Mouse (Mus musculus) G1E (cell line): ENCODE measurements around the gene Amdhd1. TPM values are rescaled to one million over a fixed set of nuclear protein-coding genes. Genes with fewer than 3 reads are reported as not detected.
"Not testable (repeated sequence)": the region's sequence is repeated elsewhere in the genome, so short reads cannot be mapped to it uniquely, and the experiment has no call there.

ENCODE experiments used
- ATAC-seq: 2 replicates; pipeline ENCODE4 v1.8.0; 2016; ENCODE audit warnings: mild to moderate bottlenecking; ENCODE audit not compliant: insufficient number of reproducible peaks, poor library complexity, low FRiP score, severe bottlenecking; ENCODE audit errors: extremely low read depth
- DNase-seq: peaks from one replicate; pipeline ENCODE4 v3.0.0; 2012; ENCODE audit warnings: low spot score
- H3K27me3 ChIP-seq: 2 replicates; pipeline ENCODE4 v1.6.1; 2012; ENCODE audit warnings: mild to moderate bottlenecking, low read length, inconsistent platforms; ENCODE audit not compliant: insufficient read depth
- H3K36me3 ChIP-seq: replicated peaks from 2 replicates; pipeline ENCODE3; 2012; ENCODE audit warnings: mild to moderate bottlenecking, inconsistent platforms
- H3K4me1 ChIP-seq: 2 replicates; pipeline ENCODE4 v1.6.1; 2012; ENCODE audit warnings: low read depth, low read length, inconsistent platforms, mixed read lengths; ENCODE audit not compliant: insufficient read depth
- H3K4me3 ChIP-seq: 2 replicates; pipeline ENCODE4 v1.5.1; 2012; ENCODE audit warnings: low read depth, mild to moderate bottlenecking, inconsistent platforms, low read length, moderate library complexity, mixed read lengths
- H3K9me3 ChIP-seq: replicated peaks from 2 replicates; pipeline ENCODE4 v1.6.1; 2012; ENCODE audit warnings: inconsistent platforms
- CTCF ChIP-seq: IDR thresholded peaks from 2 replicates; pipeline ENCODE4 v1.5.1; 2012; ENCODE audit warnings: low read depth, low read length, inconsistent platforms, mixed read lengths
- GATA1 ChIP-seq: IDR thresholded peaks from 2 replicates; pipeline ENCODE4 v1.6.1; 2012; ENCODE audit warnings: borderline replicate concordance, low read length, inconsistent platforms, mixed read lengths
- GATA2 ChIP-seq: IDR thresholded peaks from 2 replicates; pipeline ENCODE4 v1.6.1; 2012; ENCODE audit warnings: low read depth, low read length, inconsistent platforms, borderline replicate concordance
- POLR2AphosphoS5 ChIP-seq: IDR thresholded peaks from 2 replicates; pipeline ENCODE4 v1.6.1; 2012; ENCODE audit warnings: low read depth, low read length, inconsistent platforms; ENCODE audit not compliant: insufficient replicate concordance
- TAL1 ChIP-seq: conservative IDR thresholded peaks from 2 replicates; pipeline ENCODE4 v1.6.1; 2012; ENCODE audit warnings: low read depth, low read length, inconsistent platforms, mixed read lengths
- polyA plus RNA-seq: library from polyadenylated mRNA; stranded (reverse); fragments of >175 nt; gene quantifications from 2 replicates; pipeline ENCODE4 v1.2.3, GENCODE M21; 2012
- total RNA-seq, 2 experiments: library from RNA; stranded (forward) in 1 of 2; stranded (reverse) in 1 of 2; fragments of 200-1000 nt in 1 of 2; fragments of >200 nt in 1 of 2; fragmentation: Nextera tagmentation in 1 of 2; gene quantifications; 2 replicates each; pipeline ENCODE4 v1.2.3; 2014 to 2017

Gene Amdhd1
- total and polyA plus RNA-seq, 3 experiments = not detected

DNA sequence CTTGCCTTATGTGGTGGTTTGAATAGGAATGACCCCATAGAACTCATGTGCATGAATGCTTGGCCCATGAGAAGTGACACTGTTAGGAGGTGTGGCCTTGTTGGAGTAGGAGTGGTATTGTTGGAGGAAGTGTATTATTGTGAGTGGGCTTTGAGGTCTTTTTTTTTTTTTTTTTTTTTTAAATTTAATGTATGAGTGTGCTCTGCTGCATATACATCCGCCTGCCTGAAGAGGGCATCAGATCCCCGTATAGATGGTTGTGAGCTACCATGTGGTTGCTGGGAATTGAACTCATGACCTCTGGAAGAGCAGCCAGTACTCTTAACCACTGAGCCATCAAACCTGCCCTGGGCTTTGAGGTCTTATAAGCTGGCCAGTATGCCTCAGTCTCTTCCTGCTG is 32.4 kb upstream of the Amdhd1 start:
- Histone ChIP-seq H3K4me1 (no peaks in the 10 kb centered on the region; the same call in 1 of the 2 replicates), H3K9me3 (no peaks in the 10 kb centered on the region), H3K36me3 (no peaks in the 10 kb centered on the region), H3K4me3 (no peak overlapping the region), H3K27me3 (peaks cover 9% of the 10 kb centered on the region)
- no peak for TF ChIP-seq TAL1
- no peak for TF ChIP-seq CTCF
- TF ChIP-seq POLR2AphosphoS5 = no peak
- TF ChIP-seq GATA1 = no peak
- TF ChIP-seq GATA2 = no peak
- DNase-seq (no peak), ATAC-seq (no peak)

DNA sequence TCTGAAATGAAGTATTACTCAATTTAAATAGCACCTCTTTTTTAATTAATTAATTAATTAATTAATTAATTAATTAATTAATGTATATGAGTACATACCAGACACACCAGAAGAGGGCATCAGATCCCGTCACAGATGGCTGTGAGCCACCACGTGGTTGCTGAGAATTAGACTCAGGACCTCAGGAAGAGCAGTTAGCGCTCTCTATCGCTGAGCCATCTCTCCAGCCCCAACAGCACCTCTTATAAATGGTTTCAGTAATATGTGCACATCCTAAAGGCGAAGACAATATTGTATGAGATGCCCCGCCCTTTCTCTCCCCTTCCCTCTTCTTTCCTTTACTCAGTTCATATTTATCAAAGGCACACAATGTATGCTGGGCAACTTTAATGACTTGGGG is 28.8 kb upstream of the Amdhd1 start:
- TF ChIP-seq TAL1 (no peak), CTCF (no peak), GATA2 (no peak), GATA1 (no peak), POLR2AphosphoS5 (no peak)
- no peak for DNase-seq
- H3K9me3 ChIP-seq = no peaks in the 10 kb centered on the region

DNA sequence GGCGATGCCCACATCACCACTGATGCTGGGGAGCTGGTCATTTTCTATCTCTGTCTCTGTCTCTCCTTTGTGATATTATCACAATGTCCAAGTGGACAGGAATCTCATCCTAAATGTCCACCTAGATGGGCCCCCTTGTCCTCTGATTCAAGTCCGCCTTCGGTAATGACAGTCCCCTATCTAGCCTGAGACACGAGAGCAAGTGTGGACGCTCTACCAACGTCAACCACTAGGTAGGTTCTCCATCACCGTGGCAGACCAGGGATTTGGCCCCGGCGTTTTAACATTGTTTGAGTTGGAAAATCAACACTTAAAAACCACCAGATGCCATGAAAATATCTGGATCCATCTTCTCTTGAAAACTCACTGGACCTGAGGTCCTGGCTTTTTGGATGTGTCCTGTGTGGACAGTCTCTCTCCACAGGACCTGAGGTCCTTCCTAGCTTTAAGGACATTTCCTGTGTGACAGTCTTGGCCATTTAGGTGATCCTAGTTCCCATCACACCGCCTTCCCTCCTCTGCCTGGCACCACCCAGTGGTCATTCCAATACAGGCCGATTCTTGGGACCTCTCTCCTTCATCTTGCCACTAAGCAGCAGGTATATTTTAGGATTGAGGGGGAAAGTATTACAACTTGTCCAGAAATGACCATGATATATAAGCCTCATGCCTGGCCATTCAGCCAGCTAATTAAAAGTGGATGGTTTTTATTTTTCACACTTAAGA is 28.2 kb upstream of the Amdhd1 start:
- ATAC-seq (no peak), DNase-seq (no peak)
- Histone ChIP-seq H3K4me1 (no peaks in the 10 kb centered on the region), H3K4me3 (no peak overlapping the region), H3K27me3 (peaks cover 20% of the 10 kb centered on the region), H3K9me3 (no peaks in the 10 kb centered on the region), H3K36me3 (no peaks in the 10 kb centered on the region)
- TF ChIP-seq TAL1 (no peak), POLR2AphosphoS5 (no peak), GATA1 (no peak), GATA2 (no peak), CTCF (no peak)

More for the DNA sequence above, 28.8 kb upstream of the Amdhd1 start:
- no peak for ATAC-seq
- Histone ChIP-seq H3K36me3 (no peaks in the 10 kb centered on the region), H3K4me1 (no peaks in the 10 kb centered on the region), H3K27me3 (peaks cover 17% of the 10 kb centered on the region), H3K4me3 (no peak overlapping the region)

DNA sequence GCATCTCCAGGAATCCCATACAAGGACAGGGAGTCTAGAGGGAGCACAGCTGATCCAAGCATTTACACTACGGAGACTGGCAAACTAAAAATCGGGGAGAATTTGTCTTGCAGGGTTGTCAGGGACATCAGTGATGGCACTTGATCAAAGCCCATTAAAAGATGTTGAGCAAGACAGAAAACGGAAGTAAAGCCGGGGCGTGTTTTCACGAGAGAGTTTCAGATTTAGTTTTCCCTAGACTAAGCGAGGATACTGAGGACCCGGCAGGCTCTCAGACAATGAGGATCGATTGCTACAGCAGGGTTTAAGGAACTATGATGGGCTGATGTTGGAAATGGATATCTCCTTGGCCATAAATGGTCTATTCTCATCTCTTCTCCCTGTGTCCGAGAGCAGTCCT is 27.2 kb upstream of the Amdhd1 start:
- DNase-seq (no peak), ATAC-seq (no peak)
- TF ChIP-seq CTCF = no peak
- no peak for TF ChIP-seq GATA1
- no peak for TF ChIP-seq GATA2
- no peak for TF ChIP-seq POLR2AphosphoS5
- TF ChIP-seq TAL1 = no peak
- Histone ChIP-seq H3K27me3 (peaks cover 22% of the 10 kb centered on the region), H3K9me3 (no peaks in the 10 kb centered on the region), H3K4me1 (no peaks in the 10 kb centered on the region), H3K4me3 (no peak overlapping the region), H3K36me3 (no peaks in the 10 kb centered on the region)

DNA sequence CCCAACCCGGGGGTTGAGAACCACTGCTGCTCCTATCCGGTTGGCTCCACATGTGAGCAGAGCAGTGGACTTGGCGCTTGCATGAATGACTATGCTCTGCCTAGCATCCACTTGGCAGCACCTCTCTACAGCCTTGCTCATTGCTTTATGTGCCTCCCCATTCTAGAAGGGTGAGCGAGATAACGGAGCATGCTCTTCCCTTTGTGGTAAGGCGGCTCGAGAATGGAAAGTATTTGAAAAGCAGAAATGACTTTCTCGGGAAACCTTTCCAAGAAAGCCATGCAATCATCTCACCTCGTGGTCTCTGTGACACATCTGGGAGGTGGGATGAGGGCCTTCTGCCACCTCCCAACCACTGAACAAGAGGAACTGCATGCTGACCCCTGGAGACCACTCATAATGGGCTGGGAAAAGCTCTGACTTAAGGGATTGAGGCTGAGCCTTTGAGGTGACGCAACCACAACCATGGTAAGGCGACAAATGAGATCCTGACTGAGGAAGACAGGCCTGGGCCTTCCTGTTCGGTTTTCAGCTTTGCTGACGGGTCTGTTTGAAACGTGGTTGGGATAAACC is 24.8 kb upstream of the Amdhd1 start:
- TF ChIP-seq CTCF = no peak
- no peak for TF ChIP-seq POLR2AphosphoS5
- TF ChIP-seq GATA2 = no peak
- TF ChIP-seq GATA1 = no peak
- no peak for TF ChIP-seq TAL1
- Histone ChIP-seq H3K9me3 (no peaks in the 10 kb centered on the region), H3K4me1 (no peaks in the 10 kb centered on the region), H3K36me3 (no peaks in the 10 kb centered on the region), H3K4me3 (no peak overlapping the region), H3K27me3 (peaks cover 29% of the 10 kb centered on the region)
- DNase-seq (no peak), ATAC-seq (no peak)

DNA sequence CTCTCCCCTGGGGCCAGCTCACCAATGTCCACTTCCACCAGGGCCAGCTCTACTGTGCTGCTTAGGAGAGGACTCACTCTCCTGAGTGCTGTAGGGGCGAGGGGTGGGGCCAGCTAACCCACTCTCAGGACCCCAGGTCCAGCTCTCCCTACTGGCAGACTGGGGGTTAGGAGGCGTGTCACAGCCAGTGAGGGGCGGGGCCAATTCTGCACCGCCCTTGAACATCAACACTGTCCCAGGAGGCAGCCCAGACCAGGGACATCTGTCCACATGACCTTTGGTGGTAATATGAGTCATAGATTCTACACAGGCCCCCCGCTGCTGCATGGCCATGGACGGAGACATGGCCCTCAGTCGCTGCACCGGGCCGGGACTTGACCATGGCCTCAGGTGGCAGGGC is 20.0 kb upstream of the Amdhd1 start:
- TF ChIP-seq GATA1 = no peak
- TF ChIP-seq TAL1 = no peak
- no peak for TF ChIP-seq CTCF
- TF ChIP-seq GATA2 = no peak
- TF ChIP-seq POLR2AphosphoS5 = no peak
- DNase-seq = no peak

DNA sequence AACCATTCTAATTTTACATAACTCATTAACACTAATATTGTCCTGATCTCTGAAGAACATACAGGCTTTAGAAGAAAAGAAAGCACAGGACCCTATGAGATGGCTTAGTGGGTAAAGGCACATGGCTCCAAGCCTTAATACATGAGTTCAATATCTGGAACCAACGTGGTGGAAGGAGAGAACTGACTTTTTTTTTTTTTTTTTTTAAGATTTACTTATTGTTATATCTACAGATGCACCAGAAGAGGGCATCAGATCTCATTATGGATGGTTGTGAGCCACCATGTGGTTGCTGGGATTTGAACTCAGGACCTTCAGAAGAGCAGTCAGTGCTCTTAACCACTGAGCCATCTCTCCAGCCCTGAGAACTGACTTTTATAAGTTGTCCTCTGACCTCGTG is 18.1 kb upstream of the Amdhd1 start:
- H3K4me3 ChIP-seq, H3K36me3 ChIP-seq, DNase-seq, H3K9me3 ChIP-seq, H3K4me1 ChIP-seq, ATAC-seq: not testable (repeated sequence)
- H3K27me3 ChIP-seq = peaks cover 15% of the 10 kb centered on the region

More for the DNA sequence above, 20.0 kb upstream of the Amdhd1 start:
- Histone ChIP-seq H3K9me3 (no peaks in the 10 kb centered on the region), H3K4me3 (no peak overlapping the region), H3K27me3 (peaks cover 20% of the 10 kb centered on the region), H3K36me3 (no peaks in the 10 kb centered on the region), H3K4me1 (no peaks in the 10 kb centered on the region)
- no peak for ATAC-seq
